Mouse (Mus musculus) left cerebral cortex, adult 2 months (tissue): ENCODE data around the gene Kdm2a. TPM values are rescaled to one million over a fixed set of nuclear protein-coding genes. Genes with fewer than 3 reads are reported as not detected.

Experiments
- DNase-seq, 2 experiments: peaks; one replicate each; pipeline ENCODE4 v3.0.0; 2021 to 2022; ENCODE audit warnings: low spot score in 2 of 2, mixed read lengths in 1 of 2; ENCODE audit errors: extremely low spot score in 1 of 2
- H3K27ac ChIP-seq: fragments of 200-600 bp; 2 replicates; pipeline ENCODE4 v1.8.1; 2022
- H3K4me3 ChIP-seq: fragments of 200-600 bp; 2 replicates; pipeline ENCODE4 v1.8.1; 2022
- CTCF ChIP-seq: fragments of 200-600 bp; IDR thresholded peaks from 2 replicates; pipeline ENCODE4 v1.8.1; 2022; ENCODE audit warnings: antibody characterized with exemption, mild to moderate bottlenecking, moderate library complexity
- intact Hi-C: fragments of 180-260 bp; cut with DNase I; formaldehyde crosslinking; loops from one replicate; pipeline ENCODE4 v1.15.1; 2025
- long read RNA-seq, 2 experiments: library from polyadenylated mRNA; stranded (forward); transcript quantifications; one replicate each; pipeline ENCODE4 v2.0.0; 2021; ENCODE audit warnings: borderline mapping rate in 2 of 2
- total RNA-seq, 2 experiments: library from RNA; stranded (reverse); gene quantifications; 2 replicates each; pipeline ENCODE4 v1.2.3; 2021

Kdm2a gene
- 10 to 100 TPM; 73.2 to 92.3 TPM for total RNA-seq
- long read RNA-seq, experiment 1, full-length matches to known transcripts = 10 of 33 reads
- long read RNA-seq, experiment 1, partial matches to known transcripts = 10 of 33 reads
- long read RNA-seq, experiment 1, other reads (novel, unspliced or antisense) = 13 of 33 reads
- long read RNA-seq, experiment 2, full-length matches to known transcripts = 8 of 26 reads
- long read RNA-seq, experiment 2, partial matches to known transcripts = 5 of 26 reads
- long read RNA-seq, experiment 2, other reads (novel, unspliced or antisense) = 13 of 26 reads

DNA sequence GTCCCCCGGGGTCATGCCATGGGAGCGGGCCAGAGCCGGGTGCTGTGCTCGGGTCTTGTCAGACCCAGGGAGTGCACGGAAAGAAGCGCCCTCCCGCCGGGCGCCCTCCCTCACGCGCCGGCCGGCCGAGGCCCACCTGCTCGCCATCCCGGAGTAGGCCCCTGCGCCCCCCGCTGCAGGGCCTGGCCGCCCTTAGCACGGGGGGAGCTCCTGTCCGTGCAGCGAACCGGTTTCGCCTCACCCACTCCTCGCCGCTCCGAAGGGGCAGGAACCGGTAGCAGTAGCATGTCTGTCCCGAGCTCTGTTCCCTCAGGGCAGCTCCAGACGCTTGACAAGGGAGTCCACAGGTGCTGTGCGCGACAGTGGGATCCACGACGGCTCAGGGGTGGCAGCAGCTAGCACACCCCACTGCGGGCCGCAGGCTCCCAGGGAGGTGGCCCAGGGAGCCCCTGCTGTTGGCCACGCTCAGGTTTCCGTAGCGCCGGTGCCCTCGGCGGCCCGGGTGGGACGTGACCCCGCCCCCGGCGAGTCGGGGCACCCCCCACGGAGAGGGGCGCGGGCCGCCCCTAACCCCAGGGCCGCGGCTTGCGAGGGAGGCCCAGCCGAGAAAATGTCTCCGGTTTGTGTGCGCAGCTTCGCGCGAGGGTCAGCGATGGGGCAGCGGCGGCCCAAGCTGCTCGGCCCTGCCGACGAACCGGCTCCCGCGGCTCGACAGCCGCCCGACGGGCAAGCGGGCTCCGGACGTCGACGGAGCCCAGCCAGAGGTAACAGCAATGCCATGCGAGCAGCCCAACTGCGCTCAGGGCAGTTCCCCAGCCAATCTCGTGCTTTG lies at the start of gene Kdm2a:
Kdm2a (minus strand) TSS at position 488 of the 832 bp plus-strand sequence.
- H3K4me3 ChIP-seq = peak within 1 kb of the TSS; percentile 100
- peak; percentile 48 to 51 for DNase-seq
- H3K27ac ChIP-seq = peak within 1 kb of the TSS; percentile 91
- intact Hi-C loops = loop anchor here (1.0 to 5.0 kb wide), 2 partner anchors 65 to 79 kb away; partner anchors contain the start of gene Syt12
- no peak for TF ChIP-seq CTCF

DNA sequence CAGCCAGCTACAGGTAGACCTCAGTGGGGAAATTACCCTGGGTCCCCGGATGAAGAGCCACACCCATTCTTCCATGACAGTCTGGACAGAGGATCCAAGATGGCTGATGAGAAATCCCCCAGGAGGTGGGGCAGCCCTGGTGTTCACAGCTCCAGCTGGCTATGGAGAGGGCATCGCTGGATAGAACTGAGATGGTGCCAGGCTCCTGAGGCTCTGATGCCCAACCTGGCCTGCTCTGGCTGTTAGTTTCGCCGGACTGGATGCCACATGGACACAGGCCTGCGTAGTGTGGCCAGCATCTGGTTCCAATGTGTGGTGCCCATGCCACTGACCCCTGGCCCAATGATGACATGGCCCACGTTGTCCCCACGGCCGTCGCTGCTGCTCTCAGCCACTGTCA lies 49.4 kb upstream of the Kdm2a start:
- no peak for DNase-seq
- no peak for TF ChIP-seq CTCF
- intact Hi-C loops = no loop called here

DNA sequence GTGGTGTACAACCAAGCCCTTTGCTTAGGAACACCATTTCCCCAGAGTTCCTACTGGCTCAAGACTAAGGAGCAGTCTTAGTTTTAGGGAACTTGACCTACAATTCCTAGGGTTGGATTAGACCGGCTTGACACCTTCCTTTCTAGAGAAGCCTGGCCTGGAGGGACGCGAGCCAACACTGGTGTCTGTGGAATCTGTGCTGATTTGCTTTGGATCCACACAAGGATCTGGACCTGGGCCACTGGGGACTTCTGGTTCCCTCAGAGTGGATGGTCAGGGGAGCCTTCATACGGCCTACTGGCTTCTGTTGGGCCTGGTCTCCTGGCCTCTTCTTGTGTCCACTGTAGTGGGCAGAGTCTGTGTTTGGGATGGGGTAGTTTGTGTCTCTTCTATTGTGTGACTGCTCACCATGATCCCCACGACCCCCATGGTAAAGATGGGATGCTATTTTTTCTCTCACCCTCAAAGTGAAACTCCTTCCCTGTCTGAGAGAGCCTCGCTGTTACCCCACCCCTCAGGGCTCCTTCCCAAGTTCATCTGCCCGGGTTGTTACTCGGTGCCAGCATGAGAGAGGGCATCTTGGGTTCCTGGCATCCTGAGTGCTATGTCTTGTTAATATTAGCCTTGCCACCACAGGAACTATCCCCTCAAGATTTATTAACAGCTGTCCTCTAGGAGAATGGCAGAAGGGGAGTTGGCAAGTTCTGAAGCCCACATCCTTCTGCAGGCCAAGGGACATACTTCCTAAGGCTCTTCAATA lies 48.8 kb upstream of the Kdm2a start:
- no peak for TF ChIP-seq CTCF
- intact Hi-C loops = no loop called here

More for the DNA sequence above, 49.4 kb upstream of the Kdm2a start:
- no peak overlapping the region for H3K4me3 ChIP-seq
- H3K27ac ChIP-seq = no peak overlapping the region

DNA sequence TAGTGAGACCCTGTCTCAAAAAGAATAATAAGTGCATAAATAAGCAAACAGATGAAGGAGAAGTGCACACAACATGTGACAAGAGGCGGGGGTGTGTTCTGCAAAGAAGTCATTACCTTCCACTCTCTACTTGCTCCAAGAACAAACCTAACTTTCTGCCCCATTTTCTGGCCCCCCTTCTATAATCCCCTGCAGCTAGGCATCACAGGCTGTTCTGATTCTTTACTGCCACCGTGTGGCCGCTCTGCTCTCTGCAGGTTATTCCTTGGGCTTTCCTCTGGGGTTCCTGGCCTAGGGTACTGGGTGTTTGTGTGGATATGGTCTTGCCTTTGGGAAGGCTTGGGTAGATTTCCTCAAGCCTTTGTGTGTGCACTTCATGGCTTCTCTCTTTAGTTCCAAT lies 44.3 kb upstream of the Kdm2a start:
- peak; percentile 86 for TF ChIP-seq CTCF
- no peak overlapping the region for H3K4me3 ChIP-seq
- no peak overlapping the region for H3K27ac ChIP-seq
- DNase-seq = peak; percentile 62 to 78
- intact Hi-C loops = loop anchor here (5.0 kb wide), 1 partner anchor 105 kb away; no protein-coding TSS in a partner anchor

More for the DNA sequence above, 48.8 kb upstream of the Kdm2a start:
- no peak overlapping the region for H3K4me3 ChIP-seq
- no peak for DNase-seq
- no peak overlapping the region for H3K27ac ChIP-seq

DNA sequence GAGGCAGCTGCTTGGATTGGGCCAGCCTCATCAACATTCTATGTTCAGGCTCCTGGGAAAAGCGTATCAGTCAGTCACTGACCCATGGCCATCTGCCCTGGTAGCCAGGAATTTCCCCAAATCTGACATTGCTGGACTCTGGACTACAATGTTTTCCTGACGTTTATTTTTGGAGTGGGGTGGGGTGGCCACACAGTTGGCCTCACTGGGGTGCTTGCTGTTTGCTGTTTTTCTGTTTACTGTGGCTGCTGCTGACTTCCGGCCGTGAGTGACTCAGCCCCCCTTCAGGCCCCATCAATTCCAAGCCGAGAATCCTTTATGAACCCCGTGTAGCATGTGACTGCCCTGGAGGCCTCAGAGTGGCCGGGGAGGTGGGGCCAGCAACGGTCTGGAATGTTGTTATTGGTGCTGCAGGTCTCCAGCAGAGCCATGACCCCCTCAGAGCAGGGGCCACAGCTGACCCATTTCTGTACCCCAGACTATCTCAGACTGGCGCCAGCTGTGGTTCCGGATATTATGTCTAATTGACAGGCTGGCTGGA lies 43.6 kb upstream of the Kdm2a start:
- H3K27ac ChIP-seq = no peak overlapping the region
- no peak overlapping the region for H3K4me3 ChIP-seq
- intact Hi-C loops = loop anchor here (5.0 kb wide), 1 partner anchor 104 kb away; no protein-coding TSS in a partner anchor
- DNase-seq = no peak
- no peak for TF ChIP-seq CTCF

DNA sequence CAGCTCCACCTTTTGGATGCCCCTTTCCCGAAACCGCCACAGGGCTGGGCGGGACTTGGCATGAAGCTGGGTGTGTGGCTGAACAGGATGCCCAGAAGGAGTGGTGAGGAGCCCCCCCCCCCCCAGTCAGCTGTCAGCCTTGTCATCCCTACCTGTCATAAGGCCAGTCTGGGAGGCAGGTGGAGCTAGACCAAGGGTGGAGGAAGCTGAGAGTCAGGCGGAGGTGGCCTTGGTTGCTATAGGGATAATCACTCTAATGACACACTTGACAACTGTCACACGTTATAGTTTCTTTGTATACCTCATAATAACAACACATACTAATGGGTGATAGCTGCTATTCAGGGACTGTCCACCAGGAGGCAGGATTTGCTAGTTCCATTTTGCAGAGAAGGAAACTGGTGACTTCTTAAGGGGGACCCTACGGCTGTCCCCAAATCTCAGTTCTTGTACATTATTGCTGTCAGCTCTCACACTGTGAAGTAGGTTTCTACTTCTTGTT lies 43.1 kb upstream of the Kdm2a start:
- intact Hi-C loops = loop anchor here (5.0 kb wide), 1 partner anchor 104 kb away; no protein-coding TSS in a partner anchor
- TF ChIP-seq CTCF = peak; percentile 74
- no peak overlapping the region for H3K4me3 ChIP-seq
- no peak overlapping the region for H3K27ac ChIP-seq
- peak in 1 of 2 experiments; percentile 37 for DNase-seq

DNA sequence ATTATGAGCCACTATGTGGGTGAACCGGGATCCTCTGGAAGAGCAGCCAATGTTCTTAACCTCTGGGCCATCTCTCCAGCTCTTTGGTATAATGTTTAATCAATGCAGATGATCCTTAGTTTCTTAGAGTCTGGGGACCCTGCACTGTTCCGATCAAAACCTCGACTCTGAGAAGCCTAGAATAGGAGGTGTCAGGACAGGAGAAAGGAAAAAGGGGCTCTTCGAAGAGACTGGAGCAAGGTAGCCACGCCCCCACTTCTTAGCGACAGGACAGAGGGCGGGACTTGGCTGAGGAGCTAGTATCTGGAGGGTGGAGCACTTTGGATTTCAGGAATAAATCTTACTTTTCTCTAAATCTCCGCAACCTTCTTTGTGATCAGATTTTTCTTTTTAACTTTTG lies 42.1 kb upstream of the Kdm2a start:
- intact Hi-C loops = loop anchor here (5.0 kb wide), 1 partner anchor 103 kb away; no protein-coding TSS in a partner anchor
- H3K4me3 ChIP-seq = no peak overlapping the region
- H3K27ac ChIP-seq = no peak overlapping the region
- no peak for DNase-seq
- TF ChIP-seq CTCF = no peak

DNA sequence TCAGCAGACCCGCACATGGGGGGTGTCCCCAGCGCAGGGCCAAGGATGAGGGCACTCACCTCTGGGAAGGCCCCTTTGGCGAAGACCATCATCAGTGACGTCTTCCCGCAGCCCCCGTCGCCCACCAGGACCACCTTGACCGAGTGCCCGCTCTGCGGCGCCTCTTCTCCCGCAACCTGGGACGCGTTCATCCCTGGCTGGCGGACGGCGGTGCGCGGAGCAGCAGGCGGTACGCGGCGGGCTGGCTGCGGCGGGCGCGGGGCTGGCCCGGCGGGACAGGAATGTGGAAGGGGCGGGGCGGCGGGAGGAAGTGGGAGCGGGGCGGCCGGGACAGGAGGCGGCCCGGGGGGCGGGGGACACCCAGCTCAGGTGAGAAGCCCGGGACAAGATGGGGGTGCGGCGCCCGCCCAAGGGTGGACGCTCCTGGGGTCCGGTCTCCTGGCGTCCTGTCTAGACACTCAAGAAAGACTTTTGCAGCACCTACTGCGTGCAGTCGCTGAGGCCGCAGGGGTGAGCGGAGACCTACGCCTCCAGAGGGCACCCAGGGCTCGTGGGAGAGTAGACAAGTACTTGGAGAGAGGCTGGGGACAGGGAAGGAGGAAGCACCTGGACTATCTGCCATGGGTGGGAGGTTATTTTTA lies 41.2 kb upstream of the Kdm2a start, which contains the start of gene Rhod:
Rhod (minus strand) TSS at position 272 of the 641 bp plus-strand sequence.
- no peak for TF ChIP-seq CTCF
- Histone ChIP-seq H3K4me3 (peak within 1 kb of the TSS; percentile 44), H3K27ac (no peak within 1 kb of the TSS)
- intact Hi-C loops = no loop called here
- DNase-seq = no peak

DNA sequence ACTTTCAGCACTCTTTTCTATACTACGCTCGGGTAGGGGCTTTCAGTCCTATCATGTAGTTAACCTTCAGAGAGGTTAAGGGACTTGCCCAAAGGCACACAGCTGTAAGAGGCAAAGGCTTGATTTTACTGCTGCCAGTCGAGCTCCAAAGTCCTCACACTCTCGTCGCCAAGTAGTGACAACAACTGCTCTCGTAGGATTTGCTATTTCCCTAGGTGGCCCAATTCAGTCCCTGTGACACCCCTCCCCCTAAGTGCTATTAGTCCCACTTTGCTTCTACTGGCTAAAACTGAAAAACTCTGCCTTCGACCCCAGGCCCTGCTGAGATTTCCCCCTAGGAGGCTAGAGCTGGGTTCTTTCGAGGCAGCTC lies 40.7 kb upstream of the Kdm2a start:
- peak overlapping the region; percentile 44 for H3K4me3 ChIP-seq
- no peak for TF ChIP-seq CTCF
- intact Hi-C loops = no loop called here
- no peak for DNase-seq
- H3K27ac ChIP-seq = no peak overlapping the region

DNA sequence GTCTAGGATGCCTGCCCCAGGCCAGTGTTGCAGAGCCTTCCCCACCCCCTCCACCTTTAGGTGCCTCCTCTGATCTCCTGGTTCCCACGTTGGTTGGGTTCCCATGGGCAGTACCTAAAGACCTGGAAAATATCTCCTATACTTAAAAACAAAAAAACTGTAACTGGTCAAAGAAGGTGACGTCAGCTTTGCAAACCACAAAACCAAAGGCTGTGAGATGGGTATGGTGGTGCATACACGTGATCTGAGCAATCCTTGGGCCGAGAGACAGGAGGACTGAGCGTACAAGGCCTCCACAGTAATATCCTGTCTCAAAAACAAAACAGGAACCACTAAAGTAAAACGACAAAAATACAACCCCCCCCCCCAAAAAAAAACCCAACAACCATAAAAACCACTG lies 39.8 kb upstream of the Kdm2a start:
- TF ChIP-seq CTCF = no peak
- intact Hi-C loops = no loop called here

DNA sequence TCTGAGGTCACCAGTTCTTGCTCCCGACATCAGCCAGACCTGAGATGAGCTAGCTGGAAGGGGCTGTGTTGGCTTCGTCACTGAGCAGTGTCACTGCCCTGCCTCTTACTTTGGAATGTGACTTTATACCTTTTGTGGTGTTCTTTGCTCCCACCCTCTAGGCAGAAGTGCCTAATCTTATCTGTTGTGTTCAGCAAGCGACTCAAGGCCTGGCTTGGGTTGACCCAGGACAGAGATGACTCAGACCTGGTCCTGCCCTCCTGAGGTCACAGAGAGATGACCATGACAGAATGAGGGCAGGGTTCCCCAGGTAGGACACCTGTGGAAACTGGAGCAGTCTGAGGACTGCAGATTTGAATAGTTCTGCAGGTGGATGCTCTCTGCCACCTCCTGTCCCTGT lies 38.2 kb upstream of the Kdm2a start:
- H3K4me3 ChIP-seq = no peak overlapping the region
- TF ChIP-seq CTCF = no peak
- intact Hi-C loops = no loop called here
- DNase-seq = no peak
- H3K27ac ChIP-seq = no peak overlapping the region

More for the DNA sequence above, 39.8 kb upstream of the Kdm2a start:
- no peak for DNase-seq
- H3K27ac ChIP-seq = no peak overlapping the region
- no peak overlapping the region for H3K4me3 ChIP-seq
